Mouse (Mus musculus): Measurements from ENCODE around the gene Eomes.

The Eomes gene

DNA sequence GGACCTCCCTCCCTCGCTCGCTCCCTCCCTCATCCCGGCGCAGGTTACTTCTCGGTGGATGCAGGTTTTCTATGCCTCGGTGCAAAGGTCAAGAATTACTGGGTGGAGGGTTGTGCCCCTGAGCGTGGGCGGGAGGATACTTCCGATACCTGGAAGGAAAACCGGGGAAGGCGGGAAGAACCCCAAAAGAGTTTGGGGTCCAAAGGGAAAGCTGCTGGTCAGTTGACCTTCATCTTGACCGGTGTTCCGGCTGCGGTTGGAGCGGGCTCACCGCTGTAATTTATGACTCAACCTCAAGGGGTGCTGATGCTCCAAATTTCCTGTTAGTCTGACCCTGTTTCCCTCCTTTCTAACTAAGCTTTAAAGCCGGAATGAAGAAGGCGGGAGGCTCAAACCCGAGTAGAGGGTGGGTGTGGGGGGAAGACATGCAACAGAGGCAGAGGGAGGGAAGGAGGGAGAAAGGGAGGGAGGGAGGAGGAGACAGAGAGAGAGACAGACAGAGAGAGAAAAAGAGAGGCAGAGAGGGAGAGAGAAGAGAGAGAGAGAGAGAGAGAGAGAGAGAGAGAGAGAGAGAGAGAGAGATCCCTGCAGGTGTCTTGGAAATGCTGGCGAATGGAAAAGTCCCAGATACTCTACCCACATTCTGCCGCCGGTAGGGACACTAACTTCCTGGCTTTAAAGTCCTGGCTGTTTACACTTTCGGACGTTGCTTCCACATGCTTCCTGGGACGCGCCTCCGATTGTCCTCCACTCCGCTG, 10.3 kb downstream of the Eomes start:
- DNase-seq, result no peak

DNA sequence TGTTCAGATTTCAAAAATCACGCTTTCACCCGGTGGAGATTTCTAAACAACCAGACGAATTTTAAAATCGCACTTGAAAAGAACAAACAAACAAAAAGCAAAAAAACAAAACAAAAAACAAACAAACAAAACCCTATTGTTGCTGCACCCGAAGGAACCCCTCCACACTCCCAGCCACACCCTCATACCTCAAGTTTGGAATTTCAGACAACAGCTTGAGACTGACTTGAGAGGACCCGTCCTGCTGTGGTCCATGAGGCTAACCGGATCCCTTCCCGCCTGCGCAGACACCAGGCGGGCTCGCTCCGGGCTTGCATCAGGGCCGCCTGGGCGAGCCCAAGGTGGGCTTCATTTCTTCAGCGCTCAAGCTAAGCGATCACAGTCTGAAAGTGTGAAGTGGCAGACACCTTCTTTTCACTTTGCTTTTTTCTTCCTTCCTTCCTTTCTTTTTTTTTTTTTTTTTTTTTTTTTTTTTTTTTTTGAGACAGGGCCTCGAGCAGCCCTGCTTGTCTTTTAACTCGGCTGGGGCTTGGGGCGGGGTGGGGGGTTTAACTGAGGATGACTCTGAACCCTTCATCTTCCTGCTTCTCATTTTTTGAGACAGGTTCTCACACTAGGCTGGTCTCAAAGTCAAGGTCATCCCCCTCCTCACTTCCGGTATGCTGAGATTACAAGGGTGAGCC, 11.0 kb downstream of the Eomes start:
- DNase-seq, result no peak

DNA sequence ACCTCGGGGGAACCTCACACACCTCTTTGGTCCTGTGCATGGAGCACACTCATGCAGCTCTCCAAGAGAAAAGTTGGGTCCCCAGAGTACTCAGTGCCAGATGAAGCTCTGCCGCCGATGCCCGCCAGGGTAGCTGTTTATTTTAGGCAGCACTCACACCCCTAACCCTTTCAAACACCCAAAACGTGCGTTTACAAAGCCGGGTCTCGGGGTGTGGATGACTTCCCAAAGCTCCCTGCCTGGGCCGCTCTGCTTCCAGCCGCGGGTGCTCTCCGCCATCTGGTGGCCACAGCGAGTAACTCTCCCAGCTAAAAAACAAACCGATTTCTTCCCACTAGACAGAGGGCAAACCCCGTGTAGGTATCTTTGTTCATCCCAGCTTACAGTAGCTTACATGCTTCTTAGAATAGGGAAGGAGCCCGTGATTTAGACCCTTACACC, 11.6 kb downstream of the Eomes start:
- DNase-seq, result peak; percentile 76

DNA sequence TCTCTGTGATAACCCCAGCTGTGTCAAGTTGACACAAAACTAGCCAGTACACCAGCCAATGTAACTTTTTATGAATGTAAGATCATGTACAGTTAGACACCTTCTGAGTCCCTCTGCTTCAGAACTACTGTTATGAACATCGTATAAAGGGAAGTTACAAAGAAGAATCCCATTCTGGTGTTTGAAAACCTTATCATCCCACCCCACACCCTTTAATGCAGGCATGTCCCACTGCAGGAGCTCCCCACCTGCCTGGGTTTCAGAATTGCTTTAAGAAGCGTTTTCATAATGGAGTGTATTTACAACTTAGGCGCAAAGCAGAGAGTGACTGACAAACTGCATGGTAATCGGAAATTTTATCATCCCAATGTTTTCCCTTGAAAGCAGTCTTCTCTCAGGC, 13.2 kb downstream of the Eomes start:
- DNase-seq, result no peak

DNA sequence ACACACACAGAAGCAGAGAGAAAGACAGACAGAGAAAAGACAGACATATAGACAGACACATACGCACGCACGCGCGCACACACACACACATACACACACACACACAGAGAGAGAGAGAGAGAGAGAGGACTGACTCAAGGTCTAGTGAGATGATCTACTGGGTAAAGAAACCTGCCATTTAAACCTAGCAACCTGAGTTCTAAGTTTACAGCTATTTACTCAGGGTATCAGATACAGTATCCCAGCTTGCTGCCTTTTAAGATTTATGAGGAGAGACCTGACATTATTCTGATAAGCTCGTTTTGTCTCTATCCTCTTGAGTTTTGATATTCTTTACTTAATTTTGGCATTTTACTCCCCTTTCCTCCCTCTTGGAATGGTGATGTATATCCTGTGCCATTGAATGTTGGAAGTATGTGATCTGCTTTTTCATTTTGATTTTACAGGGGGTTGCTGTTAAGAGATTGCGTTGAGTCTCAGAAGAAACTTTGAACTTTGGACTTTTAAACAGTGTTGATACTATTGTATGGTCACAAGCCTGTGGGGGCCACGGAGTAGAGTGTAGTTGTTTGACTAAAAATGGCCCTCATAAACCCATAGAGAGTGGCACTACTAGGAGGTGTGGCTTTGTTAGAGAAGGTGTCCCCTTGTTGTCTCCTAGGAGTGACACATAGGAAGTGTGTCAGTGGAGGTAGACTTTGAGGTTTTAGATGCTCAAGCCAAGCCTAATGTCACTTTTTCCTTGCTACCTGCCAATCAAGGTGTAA, 15.1 kb downstream of the Eomes start:
- no peak for DNase-seq

DNA sequence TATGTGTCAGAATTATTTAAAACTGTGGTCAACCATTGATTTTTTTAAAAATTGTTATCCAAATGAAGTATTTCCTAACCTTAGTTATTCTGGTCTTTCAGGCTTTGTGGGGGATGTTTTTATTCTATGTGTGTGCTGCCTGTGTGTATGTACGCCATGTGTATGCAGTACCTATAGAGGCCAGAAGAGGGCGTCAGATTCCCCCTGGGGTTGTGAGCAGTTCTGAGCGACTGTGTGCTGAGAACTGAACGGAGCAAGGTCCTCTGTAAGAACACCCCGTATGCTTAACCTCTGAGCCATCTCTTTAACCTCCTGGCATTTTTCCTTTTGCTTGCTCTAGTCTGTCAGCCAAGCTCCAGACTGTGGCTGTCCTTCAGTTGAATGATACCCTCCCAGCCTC, 16.1 kb downstream of the Eomes start:
- no peak for DNase-seq

DNA sequence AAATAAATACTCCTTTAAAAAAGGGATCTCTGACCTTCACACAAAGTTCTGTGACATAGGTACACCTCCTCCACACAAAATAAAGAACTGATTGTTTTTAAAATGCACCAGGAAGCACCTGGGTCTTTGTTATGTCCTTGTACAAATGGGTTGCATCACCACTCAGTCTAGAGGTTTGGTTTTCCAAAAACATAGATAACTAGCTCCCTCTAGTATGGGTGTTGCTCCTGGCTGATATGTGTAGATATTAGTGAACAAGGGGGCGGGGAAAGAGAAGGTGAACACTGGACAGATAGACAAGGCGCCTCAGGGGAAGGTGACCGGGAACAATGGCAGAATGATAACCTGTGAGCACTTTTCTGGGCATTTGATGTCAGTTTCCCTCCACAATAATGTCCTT, 17.9 kb downstream of the Eomes start:
- DNase-seq, result no peak

DNA sequence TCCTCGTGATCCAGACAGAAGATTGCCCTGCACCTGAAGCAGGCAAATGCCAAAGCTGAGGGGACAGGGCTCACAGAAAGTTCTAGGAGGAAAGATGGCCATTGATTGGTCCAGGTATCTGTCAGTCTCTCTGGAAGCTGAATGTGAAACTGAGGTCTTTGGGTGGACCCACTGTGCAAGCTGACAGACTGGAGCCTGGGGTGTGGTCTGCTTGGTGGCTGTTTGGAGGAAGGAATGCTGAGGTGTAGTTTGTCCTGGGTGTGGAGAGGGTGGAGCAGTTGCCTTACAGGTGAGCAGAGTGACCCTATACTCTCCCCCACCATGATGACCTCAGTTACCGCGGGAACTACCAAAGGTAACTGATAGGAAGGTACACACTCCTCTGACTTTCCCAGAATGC, 18.9 kb downstream of the Eomes start:
- no peak for DNase-seq

DNA sequence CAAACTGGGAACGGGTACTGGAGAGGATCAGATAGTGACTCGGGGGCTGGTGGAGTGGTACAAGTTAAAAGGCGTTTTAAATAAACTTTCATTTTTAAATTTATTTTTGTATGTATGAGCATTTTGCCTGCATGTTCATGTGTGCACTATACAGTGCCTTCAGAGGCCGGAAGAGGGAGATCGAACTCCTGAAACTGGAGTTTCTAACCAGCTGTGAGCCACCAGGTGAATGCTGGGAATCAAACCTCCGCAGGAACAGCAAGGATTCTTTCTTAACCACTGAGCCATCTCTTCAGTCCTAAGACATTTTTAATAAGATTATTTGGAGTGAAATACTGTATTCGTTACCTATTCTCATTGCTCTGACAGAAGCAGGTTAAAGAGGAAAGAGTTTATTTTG, 20.0 kb downstream of the Eomes start:
- no peak for DNase-seq

DNA sequence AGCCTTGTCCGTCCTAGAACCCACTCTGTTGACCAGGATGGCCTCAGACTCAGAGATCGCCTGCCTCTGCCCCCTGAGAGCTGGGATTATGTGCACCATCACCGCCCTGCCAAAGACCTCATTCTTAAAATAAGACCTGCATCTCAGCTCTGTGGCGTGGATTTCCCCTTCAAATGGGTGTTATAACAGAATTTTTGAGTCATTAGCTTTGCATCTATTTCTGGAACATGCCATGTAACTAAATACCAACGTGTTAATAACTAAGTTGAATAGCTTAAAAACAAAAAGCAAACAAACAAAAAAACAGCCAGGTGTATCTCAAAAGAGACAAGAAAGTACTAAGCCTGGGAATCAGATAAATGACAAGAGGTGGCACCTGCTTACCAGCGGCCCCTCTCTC, 23.0 kb downstream of the Eomes start:
- no peak for DNase-seq

DNA sequence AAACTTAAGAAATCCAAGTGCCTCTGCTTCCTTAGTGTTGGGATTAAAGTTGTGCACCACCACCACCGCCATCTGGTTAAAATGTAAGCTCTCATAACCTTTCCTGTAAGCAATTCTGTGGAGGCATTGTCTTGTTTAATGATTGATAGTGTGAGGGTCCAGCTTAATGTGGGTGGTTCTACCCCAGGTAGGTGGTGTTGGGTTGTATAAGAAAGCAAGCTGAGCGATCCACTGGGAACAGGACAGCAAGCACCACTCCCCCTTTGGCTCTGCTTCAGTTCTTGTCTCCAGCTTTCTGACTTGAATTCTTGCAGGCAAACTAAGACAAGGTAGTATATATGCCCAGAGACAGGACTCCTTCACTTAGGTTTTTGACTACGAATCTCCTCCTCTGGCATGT, 26.6 kb downstream of the Eomes start:
- DNase-seq, result no peak

DNA sequence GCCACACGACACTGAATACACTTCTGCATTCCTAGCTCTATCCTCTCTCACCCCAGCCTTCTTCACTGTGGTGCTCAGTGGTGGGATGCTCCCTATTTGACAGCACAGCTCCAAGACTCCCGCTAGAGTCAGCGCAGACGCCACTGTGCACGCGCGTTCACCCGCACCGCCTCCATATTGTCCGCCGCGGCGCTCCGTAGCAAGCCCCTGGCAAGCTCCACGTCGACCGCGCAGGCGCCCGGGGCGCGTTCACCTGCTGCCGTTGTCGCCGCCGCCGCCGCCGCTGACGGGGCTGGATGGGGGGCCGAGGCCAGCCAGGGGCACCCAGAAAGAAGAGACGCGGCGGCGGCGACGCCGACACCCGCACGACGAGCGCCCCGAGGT, 28.0 kb downstream of the Eomes start, which contains the start of gene Golga4:
Gene Golga4 (plus strand): TSS at position 248 of the 384 bp plus-strand sequence.
- peak; percentile 96 for DNase-seq

DNA sequence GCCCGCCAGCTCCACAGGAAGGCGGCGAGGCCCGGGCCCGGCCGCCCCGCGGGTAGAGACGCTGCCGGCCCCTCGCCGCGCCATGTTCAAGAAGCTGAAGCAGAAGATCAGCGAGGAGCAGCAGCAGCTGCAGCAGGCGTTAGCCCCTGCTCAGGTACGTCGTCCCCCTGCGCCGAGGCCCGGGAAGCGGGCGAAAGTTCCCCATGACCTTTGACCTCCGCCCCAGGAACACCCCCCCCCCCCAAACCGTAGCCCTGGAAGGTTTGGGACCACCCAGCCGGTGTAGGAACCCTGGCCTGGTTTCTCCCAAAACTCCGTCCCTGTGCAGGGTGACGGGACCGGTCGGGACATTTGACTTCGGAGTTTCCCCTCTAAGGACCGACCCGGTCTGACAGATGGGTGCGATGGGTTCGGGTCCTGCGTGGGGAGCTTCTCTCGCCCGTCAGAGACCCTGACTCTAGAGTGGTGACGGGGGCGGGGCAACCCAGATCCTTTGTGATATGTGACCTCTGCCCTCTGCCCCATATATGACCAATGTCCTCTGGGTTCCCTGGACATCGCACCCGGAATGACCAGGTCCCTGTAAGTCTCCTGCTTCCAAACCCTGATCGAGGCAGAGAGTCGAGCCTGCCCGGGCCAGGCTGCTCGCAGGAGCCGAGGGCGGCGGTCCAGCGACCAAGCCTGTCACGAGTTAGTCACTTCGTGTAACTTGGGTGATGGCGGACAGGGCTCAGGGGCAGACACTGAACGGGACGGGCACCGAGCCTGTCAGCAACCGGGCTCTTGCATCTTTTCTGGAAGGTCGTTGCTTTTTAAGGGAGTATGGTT, 28.6 kb downstream of the Eomes start:
- peak; percentile 18 for DNase-seq

DNA sequence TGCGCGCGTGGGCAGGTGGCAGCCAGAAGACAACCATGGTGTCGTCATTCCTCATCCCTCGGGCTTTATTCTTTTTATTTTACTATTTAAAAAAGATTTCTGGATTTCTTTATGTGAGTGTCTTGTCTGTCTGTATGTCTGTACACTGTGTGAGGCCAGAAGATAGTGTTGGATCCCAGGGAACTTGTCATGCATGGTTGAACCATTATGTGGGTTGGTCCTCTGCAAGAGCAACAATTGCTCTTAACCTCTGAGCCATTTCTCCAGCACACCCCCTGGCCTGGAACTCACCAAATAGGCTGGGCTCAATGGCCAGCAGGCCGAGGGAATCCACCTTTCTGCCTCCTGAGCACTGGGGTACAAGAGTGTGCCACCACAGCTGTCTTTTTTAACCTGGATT, 29.5 kb downstream of the Eomes start:
- DNase-seq, result no peak

DNA sequence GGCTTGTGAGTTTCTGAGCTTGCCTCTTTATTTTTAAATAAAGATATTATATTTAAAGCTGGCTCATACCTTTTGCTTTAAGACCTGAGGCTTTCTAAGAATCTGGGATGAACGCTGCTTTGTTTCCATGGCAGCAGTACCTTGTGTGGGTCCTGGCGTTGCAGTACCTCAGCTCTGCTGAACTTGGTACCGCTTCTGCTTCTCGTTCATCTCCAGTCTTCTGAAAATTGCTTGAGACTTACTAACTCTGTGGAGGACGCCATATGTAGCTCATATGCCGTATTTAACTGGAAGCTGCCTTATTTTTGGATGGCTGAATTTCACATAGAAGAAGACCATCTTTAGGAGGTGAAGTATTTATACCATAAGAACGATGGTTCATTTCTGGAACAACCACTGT, 30.6 kb downstream of the Eomes start:
- DNase-seq, result no peak

DNA sequence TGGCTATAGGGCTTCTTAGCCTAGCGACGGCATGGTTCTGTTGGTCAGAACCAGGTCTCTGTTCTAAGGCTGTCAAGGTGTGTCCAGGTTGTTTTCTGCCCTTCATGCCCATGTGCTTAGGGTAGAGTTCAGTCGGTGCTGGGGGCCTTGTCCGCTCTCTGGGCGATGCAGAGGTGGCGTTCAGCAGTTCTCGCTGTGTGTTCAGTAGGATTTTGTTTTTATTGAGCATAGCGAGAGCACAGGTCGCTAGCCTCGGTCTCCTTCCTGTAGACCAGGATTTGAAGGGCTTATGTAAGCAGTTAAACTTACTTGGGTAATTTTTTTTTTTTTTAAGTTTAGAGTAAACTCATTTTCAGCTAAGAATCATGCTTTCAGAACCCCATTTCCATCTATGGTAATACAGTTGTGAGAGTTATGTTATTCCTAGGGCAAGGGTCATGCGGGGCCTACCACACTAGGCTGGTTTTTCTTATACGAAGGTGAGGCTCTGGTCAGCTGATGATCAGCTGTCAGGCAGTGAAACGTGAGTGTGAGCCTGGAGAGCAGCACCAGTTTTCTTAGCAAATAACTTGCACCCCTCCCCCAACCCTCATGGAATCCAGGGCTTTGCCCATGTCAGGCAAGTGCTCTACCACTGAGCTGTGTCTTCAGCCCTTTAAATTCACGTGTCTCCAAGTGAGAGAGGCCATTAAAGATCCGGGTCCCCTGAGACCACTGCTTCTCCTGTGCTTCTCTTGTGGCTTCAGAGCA, 33.1 kb downstream of the Eomes start:
- no peak for DNase-seq

DNA sequence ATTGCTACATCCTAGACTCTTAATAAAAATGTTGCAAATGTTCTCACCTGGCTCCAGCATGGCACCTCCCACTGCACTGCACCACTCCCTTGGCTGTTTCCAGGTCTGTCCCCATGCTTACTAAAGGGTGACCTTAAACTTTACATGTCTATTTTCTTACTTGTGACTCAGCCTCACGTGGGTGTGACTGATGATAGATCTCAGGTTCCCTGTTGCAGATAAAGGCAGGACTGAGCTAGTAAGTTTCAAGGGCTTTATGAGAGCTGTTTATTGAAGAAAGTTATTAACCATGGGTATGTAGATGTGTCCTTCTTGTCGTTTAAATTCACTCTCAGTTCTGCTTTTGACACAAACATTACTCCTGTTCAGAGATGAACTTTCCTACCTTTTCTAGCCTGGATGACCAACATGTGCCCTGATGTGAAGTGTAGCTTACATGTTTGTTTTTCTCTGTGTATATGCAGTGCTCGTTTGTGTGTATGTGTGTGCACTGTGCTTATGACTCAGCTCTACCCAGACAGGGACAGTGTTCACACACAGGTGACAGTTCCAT, 34.7 kb downstream of the Eomes start:
- DNase-seq, result no peak

DNA sequence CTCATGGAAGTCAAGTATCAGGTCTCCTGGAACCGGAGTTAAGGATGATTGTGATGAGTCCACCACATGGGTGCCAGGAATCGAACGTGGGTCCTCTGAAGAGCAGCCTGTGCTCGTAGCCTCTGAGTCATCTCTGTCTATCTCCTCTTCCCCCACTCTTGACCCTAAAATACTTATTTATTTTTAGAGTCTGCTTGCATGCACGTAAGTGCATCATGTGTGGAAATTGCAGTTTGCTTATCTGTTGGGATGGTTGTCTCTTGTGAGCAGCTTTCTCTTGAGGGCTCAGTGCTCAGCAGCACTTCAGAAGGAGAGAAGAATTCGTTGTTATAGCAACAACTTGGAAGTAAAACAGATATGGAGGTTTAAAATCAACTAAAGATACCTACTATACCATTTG, 37.5 kb downstream of the Eomes start:
- no peak for DNase-seq

DNA sequence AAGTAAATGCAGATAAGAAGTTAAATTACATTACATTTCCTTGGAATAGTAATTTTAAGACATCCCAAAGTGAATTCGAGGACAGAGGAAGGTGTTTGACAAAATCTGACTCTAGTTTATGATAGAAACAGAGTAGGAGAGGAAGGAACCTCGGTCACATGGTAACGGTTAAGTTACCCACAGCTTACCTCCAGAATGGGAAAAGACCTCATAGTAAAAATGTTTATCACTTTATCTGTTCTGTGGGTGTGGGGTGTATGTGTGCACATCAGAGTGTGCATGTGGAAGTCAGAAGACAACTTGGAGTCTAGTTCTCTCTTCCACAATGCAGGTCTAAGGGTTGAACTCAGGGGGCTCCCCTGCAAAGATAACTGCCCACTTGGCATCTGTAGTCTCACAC, 38.1 kb downstream of the Eomes start:
- DNase-seq, result no peak

DNA sequence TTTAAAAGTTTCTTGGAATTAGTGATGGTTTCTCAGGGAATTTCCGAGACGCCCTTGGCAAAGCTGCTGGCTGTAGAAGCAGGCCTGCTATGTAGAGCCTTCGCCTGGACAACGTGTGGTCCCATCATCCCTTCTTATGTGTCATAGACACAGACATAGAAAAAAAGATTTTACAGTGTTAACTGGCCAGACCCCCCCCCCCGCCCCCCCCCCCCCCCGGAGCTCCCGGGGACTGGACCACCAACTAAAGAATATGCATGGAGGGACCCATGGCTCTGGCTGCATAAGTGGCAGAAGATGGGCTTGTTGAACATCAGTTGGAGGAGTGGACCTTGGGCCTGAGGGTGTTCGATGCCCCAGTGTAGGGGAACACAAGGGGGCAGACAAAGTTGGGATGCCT, 39.6 kb downstream of the Eomes start:
- DNase-seq, result no peak

DNA sequence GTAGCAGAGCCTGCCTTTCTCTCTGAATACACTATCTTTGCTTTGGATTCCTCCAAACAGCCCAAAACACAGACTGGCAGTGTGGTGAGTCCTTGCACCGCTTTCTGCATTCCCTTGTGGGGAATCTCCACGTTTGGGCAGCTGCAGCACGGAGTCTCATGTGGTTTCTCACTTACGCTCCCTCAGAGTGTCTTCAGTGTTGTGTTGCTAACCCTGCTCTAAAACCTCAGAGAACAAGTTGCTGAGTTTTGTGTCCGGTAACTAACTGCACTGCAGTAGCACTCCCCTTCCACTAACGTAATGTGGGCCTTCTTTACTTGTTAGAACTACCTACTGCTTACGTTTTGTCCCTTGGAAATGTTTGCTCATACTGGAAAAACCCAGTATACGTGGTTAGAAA, 41.1 kb downstream of the Eomes start:
- no peak for DNase-seq

DNA sequence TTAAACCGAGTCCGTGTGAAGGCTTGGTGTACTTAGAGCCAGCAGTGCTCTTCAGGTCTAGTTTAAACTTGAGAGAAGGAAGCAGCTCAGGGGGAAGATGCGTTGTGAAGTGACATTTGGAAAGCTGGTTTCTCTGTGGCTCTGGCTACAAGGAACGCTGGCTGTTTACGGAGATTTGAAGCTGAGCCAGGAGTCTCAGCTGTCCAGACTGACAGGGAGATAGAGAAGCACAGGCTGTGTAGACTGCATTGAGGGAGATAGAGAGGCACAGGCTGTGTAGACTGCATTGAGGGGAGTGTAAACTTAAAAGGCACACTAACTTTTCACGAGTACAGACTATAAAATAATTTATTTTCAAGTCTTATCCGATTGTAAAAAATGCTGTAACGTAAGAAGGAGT, 42.0 kb downstream of the Eomes start:
- DNase-seq, result no peak

Measured in right cerebral cortex, postnatal 25 days (tissue).